Mouse (Mus musculus) neutrophil, adult 5-6 weeks (primary cell): ENCODE results near the gene Sgms1. TPM values are rescaled to one million over a fixed set of nuclear protein-coding genes. Genes with fewer than 3 reads are reported as not detected.

ENCODE experiments used
- ATAC-seq: fragments of 151-379, 151-347 bp; 2 replicates; pipeline ENCODE4 v1.8.0; 2017; ENCODE audit warnings: mild to moderate bottlenecking, moderate TSS enrichment; ENCODE audit not compliant: insufficient number of reproducible peaks, poor library complexity, low FRiP score, severe bottlenecking; ENCODE audit errors: extremely low read depth
- total RNA-seq: library from RNA; stranded (forward); fragments of 200-1000 nt; gene quantifications from 2 replicates; pipeline ENCODE4 v1.2.3, GENCODE M21; 2017

The Sgms1 gene
- total RNA-seq, 1 experiment from 2014 or later, result 198 TPM

- ATAC-seq, result peak; percentile 31; the same call in 1 of the 2 replicates
Measured at GRCm38 (mm10) chr19:32387403-32388190, 1.9 kb downstream of the Sgms1 start.

- ATAC-seq, result no peak
Measured at GRCm38 (mm10) chr19:32386556-32387402, 2.7 kb downstream of the Sgms1 start.

- no peak for ATAC-seq
Measured at GRCm38 (mm10) chr19:32383738-32384137, 5.8 kb downstream of the Sgms1 start.

GRCm38 (mm10) chr19:32381511-32381961, 8.0 kb downstream of the Sgms1 start:
- no peak for ATAC-seq

- no peak for ATAC-seq
Measured at GRCm38 (mm10) chr19:32380748-32381147, 8.8 kb downstream of the Sgms1 start.

- no peak for ATAC-seq
Measured at GRCm38 (mm10) chr19:32379239-32379920, 10.1 kb downstream of the Sgms1 start.

GRCm38 (mm10) chr19:32378581-32378980, 10.9 kb downstream of the Sgms1 start:
- no peak for ATAC-seq

- ATAC-seq, result peak; percentile 34; the same call in 1 of the 2 replicates
Measured at GRCm38 (mm10) chr19:32377701-32378325, 11.7 kb downstream of the Sgms1 start.

- ATAC-seq, result no peak
Measured at GRCm38 (mm10) chr19:32376886-32377535, 12.5 kb downstream of the Sgms1 start.

- no peak for ATAC-seq
Measured at GRCm38 (mm10) chr19:32376054-32376453, 13.5 kb downstream of the Sgms1 start.

- ATAC-seq, result no peak
Measured at GRCm38 (mm10) chr19:32375473-32375985, 14.0 kb downstream of the Sgms1 start.

GRCm38 (mm10) chr19:32374751-32375150, 14.8 kb downstream of the Sgms1 start:
- no peak for ATAC-seq

GRCm38 (mm10) chr19:32373865-32374655, 15.5 kb downstream of the Sgms1 start:
- ATAC-seq, result no peak

GRCm38 (mm10) chr19:32372373-32372772, 17.1 kb downstream of the Sgms1 start:
- no peak for ATAC-seq

GRCm38 (mm10) chr19:32367333-32367732, 22.2 kb downstream of the Sgms1 start:
- ATAC-seq, result no peak

- no peak for ATAC-seq
Measured at GRCm38 (mm10) chr19:32366406-32366805, 23.1 kb downstream of the Sgms1 start.

- no peak for ATAC-seq
Measured at GRCm38 (mm10) chr19:32365111-32365510, 24.4 kb downstream of the Sgms1 start.
